Mouse (Mus musculus): ENCODE measurements around the gene Rnf40.
"Not testable (repeated sequence)": the region's sequence is repeated elsewhere in the genome, so short reads cannot be mapped to it uniquely, and the experiment has no call there.

DNA sequence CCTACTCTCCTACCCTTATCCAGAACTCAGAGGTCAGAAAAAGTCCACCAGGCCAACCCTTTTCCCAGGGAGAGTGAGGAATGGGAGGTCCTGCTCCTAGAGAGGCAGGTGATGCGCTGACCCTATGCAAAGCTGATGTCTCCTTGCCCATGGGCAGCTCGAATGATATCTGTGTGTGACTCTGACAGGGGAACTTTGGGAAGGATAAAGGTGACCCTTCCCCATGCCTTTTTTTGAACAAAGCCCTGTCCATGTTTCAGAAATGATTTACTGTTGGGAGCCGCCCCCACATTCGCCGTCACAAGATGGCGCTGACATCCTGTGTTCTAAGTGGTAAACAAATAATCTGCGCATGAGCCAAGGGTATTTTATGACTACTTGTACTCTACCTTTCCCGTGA lies 29.8 kb downstream of the Rnf40 start:
- not testable (repeated sequence) for TF ChIP-seq CTCF (conservative IDR thresholded peaks at IDR 0.05 in 1 of 2, IDR thresholded peaks at IDR 0.05 in 1 of 2; ENCODE audit: low read depth in 2 of 2, low read length in 2 of 2); MEF2A (IDR thresholded peaks at IDR 0.05; ENCODE audit: borderline replicate concordance, low read depth, low read length); CHD1 (IDR thresholded peaks at IDR 0.05; ENCODE audit: low read depth, low read length); ETS1 (conservative IDR thresholded peaks at IDR 0.05; ENCODE audit: low read depth, low read length); IRF4 (IDR thresholded peaks at IDR 0.05; ENCODE audit: low read depth, low read length); MXI1 (IDR thresholded peaks at IDR 0.05; ENCODE audit: low read depth, low read length); POLR2A (IDR thresholded peaks at IDR 0.05; ENCODE audit: low read depth, low read length); EP300 (IDR thresholded peaks at IDR 0.05; ENCODE audit: low read length); HCFC1 (IDR thresholded peaks at IDR 0.05; ENCODE audit: low read depth, low read length); JUN (IDR thresholded peaks at IDR 0.05; ENCODE audit: insufficient read depth, low read depth, low read length); SIN3A (IDR thresholded peaks at IDR 0.05; ENCODE audit: low read length); TCF12 (IDR thresholded peaks at IDR 0.05; ENCODE audit: low read depth, low read length); ZKSCAN1 (IDR thresholded peaks at IDR 0.05; ENCODE audit: borderline replicate concordance, low read depth, low read length); PAX5 (IDR thresholded peaks at IDR 0.05; ENCODE audit: low read length)
